Mouse (Mus musculus) c-Kit-negative CD71-positive TER-119-positive erythroid progenitor cells, embryonic 14.5 days (primary cell): ENCODE results near the gene Slc28a1.

Experiments
- DNase-seq: peaks from one replicate; pipeline ENCODE4 v3.0.0-alpha.2; 2013; ENCODE audit warnings: low read depth, low spot score

Slc28a1 gene

GRCm38 (mm10) chr7:81114555-81114954 lies at the start of gene Slc28a1:
Gene Slc28a1, plus strand, starts transcription at chr7:81114799.
- no peak for DNase-seq

- DNase-seq, result no peak
These were observed 47.9 kb upstream of the Slc28a1 start for GRCm38 (mm10) chr7:81066714-81067113.

DNA sequence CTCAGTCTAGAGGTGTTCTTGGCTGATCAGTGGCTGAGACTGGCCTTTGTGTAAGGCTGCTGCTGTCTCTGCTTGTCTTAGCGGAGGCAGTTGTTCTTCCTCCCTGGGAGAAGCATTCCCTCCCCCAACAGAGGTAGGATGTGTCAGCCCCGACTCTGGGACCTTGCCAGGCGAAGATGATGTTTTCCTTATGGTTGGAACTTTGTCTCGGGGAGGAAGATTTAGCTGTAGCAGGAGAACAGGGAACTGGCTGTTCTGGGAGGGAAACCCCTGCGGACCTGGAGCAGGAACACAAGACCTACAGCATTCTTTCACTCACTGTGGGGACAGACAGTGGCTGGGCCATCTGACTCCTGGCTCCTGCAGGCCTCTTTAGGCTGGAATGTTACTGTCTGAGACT lies 42.1 kb upstream of the Slc28a1 start:
- no peak for DNase-seq

DNA sequence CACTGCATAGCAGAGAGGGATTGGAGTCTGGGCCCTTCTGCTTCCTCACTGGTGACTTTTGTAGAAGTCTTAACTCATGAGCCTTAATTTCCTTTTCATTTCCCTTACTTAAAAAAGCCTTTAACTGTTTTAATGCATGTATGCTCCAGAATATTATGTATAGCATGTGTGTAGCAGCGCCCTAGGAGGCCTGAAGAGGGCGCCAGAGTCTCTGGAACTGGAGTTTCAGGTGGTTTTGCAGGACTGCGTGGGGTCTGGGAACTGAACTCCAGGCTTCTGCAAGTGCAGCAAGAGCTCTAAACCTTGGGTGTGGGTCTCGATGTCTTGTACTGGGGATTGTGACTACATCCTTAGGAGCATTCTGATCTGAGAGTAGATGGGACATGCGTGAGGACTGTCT lies 41.3 kb upstream of the Slc28a1 start:
- no peak for DNase-seq

GRCm38 (mm10) chr7:81074546-81074945 lies 40.1 kb upstream of the Slc28a1 start:
- no peak for DNase-seq

- no peak for DNase-seq
These were observed 39.3 kb upstream of the Slc28a1 start for GRCm38 (mm10) chr7:81075299-81075698.

DNA sequence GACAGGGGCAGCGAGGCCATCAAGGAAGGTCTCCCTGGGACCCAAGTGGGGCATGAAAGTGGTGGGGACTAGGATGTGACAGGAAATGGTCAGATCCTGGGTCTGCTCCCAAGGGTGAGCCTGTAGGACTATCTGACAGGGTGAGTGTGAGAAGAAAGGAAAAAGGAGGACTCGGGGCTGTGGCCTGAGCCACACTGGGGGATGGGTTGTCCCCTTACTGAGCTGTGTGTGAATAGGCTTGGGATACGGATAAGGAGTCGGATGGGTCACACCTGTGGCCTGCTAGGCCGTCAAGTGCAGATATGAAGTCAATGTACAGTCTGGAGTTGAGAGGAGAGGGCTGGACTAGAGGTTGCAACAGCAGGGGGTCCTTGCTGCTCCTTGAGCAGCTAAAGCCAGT lies 38.9 kb upstream of the Slc28a1 start:
- DNase-seq, result no peak

GRCm38 (mm10) chr7:81077009-81077408 lies 37.6 kb upstream of the Slc28a1 start:
- no peak for DNase-seq

GRCm38 (mm10) chr7:81078740-81079139 lies 35.9 kb upstream of the Slc28a1 start:
- DNase-seq, result no peak

DNA sequence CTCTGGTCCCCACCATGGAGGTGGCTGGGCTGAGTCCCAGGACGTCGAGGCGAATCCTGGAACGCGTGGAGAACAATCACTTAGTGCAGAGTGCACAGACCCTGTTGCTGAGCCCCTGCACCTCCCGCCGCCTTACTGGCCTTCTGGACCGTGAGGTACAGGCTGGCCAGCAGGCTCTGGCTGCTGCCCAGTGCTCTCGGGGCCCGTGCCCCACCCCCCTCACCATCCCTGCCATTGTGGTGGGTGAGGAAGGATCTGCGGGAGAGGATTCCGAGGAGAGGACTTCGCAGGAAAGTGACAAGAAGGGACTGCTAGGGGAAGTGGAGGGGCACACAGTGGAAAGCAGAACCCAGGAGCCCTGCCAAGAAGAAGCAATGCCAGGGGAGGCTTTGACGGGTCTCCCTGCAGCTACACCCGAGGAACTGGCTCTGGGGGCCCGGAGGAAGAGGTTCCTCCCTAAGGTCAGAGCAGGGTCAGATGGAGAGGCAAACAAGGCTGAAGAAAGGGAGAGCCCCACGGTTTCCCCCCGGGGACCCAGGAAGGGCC lies 21.1 kb upstream of the Slc28a1 start:
- DNase-seq, result no peak

- no peak for DNase-seq
These were observed 20.4 kb upstream of the Slc28a1 start for GRCm38 (mm10) chr7:81094104-81094757.

DNA sequence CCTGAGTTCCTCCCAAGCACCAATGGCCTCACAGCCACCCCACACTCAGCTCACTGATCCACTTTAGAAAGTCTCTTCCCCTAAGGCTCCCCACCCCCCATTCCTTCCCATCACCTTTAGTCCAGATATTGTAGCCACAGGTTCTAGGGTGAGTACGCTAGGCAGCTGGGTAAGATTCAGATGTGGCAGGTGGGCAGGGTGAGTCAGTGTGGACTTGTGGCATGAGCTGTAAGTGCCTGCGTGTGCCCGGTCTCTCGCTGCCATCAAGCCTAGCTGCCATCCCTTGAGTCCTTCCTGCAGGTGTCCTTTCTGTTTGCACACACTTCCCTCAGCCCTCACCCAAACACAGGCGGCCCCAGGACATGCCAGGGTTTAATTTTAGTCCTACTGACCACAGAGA lies 14.3 kb upstream of the Slc28a1 start:
- no peak for DNase-seq

- DNase-seq, result no peak
These were observed 11.7 kb upstream of the Slc28a1 start for GRCm38 (mm10) chr7:81102854-81103253.

GRCm38 (mm10) chr7:81105525-81105924 lies 9.1 kb upstream of the Slc28a1 start:
- DNase-seq, result no peak

GRCm38 (mm10) chr7:81108226-81108625 lies 6.4 kb upstream of the Slc28a1 start:
- no peak for DNase-seq

DNA sequence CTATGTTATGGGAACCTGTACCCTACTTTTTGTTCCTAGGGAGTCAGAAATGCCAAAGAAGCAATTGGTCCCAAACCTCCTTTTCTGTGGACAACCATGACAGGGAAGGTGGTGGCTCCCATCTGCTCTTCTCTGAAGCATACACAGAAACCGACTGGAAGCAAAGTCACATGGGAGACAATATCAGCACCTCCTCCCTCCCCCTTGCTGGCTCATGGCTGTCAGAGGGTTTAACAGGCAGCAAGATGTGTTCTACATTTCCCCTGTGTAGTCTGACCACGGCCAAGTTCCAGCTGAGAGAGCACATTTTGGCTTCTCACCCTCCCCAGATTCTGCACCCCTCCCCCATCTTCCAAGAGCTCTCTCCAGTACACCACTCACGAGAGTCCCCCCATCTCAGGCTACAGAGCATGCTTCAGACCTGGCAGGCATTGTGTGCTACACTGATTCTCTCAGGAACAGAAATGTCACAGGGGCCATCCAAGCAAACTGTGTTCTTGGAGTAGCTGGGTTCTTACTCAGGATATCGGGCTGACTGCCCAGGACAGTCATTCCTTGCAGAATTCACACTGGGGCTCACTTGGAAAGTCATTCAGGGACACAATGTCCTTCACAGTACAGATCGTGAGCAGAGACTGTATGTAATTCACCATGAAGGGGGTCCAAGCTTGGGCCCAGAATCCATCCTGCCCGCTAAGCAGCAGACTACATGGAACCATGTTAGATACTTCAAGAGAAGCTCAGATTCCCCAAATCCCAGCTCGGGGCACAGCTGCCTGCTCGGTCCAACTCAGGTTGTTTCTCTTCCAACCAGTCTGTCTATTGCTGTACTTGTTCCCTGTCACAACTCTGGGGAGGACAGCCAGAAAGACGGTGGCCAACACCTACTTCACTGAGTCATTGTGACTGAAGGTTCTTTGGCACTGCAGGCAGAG lies 4.6 kb upstream of the Slc28a1 start:
- DNase-seq, result no peak

- DNase-seq, result no peak
These were observed 3.8 kb upstream of the Slc28a1 start for GRCm38 (mm10) chr7:81110791-81111190.

DNA sequence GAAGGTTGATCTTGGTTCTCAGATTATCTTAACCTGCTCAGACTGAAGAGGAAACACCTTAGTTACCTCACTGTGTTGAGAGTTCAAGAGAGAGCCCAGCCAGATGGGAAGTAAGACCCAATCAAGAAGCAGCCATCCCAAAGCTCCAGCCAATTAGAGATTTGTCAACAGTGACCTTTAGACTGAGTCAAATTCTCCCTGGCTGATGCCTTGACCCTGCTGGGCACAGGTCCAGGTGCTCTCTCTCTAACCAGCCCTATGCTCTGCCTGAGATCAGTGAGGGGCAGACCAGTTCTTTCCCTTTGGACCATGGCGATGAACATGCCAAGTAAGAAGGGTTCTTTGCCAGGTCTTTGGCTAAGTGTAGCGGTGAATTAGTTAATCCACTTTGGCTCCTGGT lies 2.9 kb upstream of the Slc28a1 start:
- DNase-seq, result no peak

DNA sequence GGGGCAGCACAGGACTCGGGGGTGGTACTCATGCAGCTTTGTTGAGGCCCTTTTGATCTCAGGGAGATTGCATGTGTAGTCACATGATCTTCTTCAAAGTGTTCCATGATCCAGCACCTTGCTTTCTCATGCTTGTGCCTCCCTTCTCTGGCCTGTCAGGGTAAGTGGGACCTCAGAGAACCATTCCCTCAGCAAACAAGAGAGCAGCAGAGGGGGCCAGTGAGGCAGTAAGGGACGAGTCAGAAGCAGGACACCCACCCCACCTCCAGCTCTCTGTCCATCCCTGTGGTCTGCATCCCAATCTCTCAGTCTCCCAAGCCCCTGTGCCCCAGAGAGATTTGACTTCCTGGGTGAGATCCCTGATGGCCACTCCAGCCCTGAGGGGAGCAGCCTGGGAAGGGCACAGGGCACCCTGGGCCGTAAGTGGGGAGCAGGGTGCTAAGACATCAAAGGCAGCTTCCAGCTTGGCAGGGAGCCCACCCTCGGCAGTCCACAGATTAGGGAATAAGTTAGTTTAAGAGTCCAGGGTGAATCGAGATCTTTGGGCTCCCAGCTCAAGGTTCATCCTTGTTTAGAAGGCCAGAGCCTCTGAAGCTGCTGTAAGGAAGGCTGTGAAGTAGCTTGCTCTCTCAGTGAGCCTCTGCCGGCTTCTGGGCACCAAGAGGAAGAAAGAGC lies 1.8 kb upstream of the Slc28a1 start:
- no peak for DNase-seq

GRCm38 (mm10) chr7:81121099-81121498 lies 6.5 kb downstream of the Slc28a1 start:
- no peak for DNase-seq

DNA sequence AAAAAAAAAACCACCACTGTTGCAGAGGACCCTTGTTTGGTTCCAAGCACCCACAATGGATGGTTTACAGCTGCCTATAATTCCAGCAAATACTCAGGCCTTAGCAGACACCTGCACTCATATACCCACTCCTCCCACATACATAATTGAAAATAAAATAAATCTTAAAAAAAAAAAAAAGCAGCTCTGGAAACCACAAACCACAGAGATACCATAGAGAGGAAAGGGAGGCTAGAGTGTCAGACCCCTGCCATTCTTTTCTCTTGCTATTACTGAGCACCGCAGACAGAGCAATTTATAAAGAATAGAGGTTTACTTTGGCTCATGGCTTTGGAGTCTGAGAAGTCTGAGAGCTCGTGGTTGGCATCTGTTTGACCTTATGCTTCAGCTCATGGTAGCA lies 8.2 kb downstream of the Slc28a1 start:
- DNase-seq, result no peak

DNA sequence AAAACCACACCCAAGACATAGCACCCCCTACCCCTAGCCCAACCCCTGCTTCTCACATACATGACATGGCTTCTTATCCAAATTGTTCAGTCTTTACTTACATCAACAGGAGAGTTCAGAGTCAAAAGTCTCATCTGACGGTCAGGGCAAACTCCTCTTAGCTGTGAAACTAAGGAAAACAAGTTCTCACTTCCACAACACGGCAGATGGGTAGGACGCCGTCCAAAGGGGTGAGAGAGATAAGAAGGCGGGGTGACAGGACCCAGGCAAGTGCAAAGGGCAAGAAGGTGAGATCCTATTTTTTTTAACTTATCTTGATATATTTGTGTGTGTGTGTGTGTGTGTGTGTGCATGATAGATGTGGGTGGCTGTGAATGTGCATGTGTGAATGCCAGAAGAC lies 9.0 kb downstream of the Slc28a1 start:
- peak; percentile 20 for DNase-seq
